ENCODE assay signal across 9 mouse cellular contexts in genomic region chr6:119004596-119004995, GRCm38 (mm10).
"Had no signal": no experiment of that assay in that cellular context is flagged by ENCODE, and none has a peak within 500 bp of the region (broad histone marks: within the 10 kb centered on the region; RNA-seq: fewer than 3 reads in every experiment).

No protein-coding gene starts in this region.

- ATAC-seq: midbrain, embryonic 13.5 days; midbrain, embryonic 16.5 days had no signal

- DNase-seq: kidney, postnatal 25 days; layer of hippocampus, postnatal 36 days; liver, embryonic 13.5 days; lung, adult 2 months; retina, postnatal 1 day; right cerebral cortex, postnatal 4 days; thymus, postnatal 25 days had no signal
